Mouse (Mus musculus) cerebellum, adult 11-12 months (tissue): ENCODE data around the gene Pim3.
"Not testable (repeated sequence)": the region's sequence is repeated elsewhere in the genome, so short reads cannot be mapped to it uniquely, and the experiment has no call there.

ENCODE experiments used
- DNase-seq: peaks from one replicate; pipeline ENCODE4 v3.0.0; 2022

The Pim3 gene

GRCm38 (mm10) chr15:88861772-88862622 lies at the start of gene Pim3:
TSS of gene Pim3 (plus strand) at chr15:88862186.
- peak; percentile 99 for DNase-seq

DNA sequence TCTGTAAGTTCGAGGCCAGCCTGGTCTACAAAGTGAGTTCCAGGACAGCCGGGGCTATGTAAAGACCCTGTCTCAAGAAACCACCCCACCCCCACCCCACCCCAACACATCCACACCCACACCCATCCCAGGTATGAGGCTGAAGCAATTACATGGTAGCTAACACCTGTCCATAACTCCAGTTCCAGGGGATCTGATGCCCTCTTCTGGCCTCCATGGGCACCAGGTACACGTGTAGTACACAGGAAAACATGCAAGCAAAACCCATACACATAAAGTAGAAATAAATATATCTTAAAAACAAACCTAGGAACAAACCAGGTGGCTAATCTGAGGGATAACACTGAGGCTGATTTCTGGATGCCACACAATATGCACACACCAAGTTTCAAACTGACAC lies 48.7 kb upstream of the Pim3 start:
- DNase-seq: no peak

DNA sequence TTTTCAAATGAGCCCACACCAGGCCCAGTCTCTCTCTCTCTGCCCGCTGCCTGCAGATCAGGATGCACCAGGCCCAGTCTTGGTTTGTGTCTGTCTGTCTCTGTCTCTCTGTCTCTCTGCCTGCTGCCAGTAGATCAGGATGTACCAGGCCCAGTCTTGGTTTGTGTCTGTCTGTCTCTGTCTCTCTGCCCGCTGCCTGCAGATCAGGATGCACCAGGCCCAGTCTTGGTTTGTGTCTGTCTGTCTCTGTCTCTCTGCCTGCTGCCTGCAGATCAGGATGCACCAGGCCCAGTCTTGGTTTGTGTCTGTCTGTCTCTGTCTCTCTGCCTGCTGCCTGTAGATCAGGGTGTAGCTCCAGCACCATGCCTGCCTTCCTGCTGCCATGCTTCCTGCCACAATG lies 48.1 kb upstream of the Pim3 start:
- DNase-seq: not testable (repeated sequence)

DNA sequence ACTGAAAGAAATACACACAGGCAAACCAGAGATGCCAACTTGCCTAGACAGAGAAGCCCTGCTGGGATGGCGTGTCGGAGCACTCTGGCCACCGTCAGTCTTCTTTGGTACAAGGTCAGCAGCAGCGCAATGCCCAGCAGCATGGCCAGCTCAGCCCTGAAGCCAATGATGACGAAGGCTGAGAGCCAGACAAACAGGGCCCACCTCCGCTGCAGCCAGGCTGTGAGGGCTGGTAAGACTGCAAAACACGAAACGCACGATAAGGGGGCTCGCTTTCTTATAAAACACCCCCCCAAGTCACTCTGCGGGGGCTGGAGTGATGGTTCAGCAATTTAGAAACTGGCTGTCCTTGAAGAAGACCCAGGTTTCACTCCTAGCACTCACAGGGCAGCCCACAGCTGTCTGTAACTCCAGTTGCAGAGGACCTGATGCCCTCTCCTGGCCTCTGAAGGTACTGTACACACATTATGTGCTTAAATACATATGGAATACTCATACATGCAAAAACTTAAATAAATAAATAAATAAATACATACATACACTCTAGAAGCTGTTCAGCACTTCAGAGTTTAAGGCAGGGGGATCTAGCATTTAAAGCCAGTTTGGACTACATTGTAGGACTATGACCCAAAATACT lies 47.5 kb upstream of the Pim3 start:
- DNase-seq: no peak

- no peak for DNase-seq
Observed at GRCm38 (mm10) chr15:88815196-88815700, 46.7 kb upstream of the Pim3 start.

- peak; percentile 100 for DNase-seq
Observed at GRCm38 (mm10) chr15:88819026-88819905, 42.7 kb upstream of the Pim3 start, which contains the start of the genes Alg12 and Creld2. TSS of gene Alg12 (minus strand) at chr15:88819318. TSS of gene Creld2 (plus strand) at chr15:88819646.

GRCm38 (mm10) chr15:88819906-88820303 lies 42.1 kb upstream of the Pim3 start:
- no peak for DNase-seq

GRCm38 (mm10) chr15:88821403-88821802 lies 40.6 kb upstream of the Pim3 start:
- peak; percentile 31 for DNase-seq

GRCm38 (mm10) chr15:88822513-88822912 lies 39.5 kb upstream of the Pim3 start:
- DNase-seq: peak; percentile 29

DNA sequence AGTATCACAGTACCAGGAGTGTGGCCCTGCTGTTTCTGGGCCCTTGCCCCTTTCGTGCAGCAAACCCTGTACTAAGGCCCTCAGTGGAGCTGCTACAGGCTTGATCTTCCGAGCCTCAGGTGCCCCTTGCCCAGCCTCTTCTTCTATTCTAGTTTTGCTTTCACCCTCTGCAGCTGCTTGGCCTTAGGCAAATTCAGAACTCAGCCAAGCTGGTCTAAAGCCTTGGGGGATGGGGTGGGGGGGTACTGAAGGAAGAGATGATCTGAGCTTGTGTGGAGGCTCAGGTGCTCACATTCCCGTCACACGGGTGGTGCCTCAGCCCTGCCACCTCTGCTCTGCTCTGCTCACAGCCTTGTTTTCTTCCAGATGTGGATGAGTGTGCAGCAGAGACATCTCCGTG lies 38.6 kb upstream of the Pim3 start:
- DNase-seq: peak; percentile 14

DNA sequence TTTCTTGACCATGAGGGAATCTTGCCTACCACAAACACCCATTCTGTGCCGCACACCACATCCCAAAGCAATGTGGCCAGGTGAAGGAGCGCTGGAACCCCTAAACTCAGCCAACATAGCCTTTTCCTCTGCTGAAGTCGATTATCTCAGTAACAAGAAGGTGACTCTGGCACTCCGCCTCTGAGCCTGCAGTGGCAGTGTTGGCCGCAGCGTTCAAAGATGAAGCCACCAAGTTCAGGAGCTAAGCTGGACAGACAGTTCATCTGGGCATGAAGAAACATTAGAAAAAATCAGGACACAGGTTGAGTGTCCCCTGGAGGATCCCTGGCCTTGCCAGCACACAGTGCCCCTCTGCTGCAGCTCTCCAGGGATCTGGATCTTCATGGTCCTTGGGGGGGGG lies 34.5 kb upstream of the Pim3 start:
- DNase-seq: no peak

DNA sequence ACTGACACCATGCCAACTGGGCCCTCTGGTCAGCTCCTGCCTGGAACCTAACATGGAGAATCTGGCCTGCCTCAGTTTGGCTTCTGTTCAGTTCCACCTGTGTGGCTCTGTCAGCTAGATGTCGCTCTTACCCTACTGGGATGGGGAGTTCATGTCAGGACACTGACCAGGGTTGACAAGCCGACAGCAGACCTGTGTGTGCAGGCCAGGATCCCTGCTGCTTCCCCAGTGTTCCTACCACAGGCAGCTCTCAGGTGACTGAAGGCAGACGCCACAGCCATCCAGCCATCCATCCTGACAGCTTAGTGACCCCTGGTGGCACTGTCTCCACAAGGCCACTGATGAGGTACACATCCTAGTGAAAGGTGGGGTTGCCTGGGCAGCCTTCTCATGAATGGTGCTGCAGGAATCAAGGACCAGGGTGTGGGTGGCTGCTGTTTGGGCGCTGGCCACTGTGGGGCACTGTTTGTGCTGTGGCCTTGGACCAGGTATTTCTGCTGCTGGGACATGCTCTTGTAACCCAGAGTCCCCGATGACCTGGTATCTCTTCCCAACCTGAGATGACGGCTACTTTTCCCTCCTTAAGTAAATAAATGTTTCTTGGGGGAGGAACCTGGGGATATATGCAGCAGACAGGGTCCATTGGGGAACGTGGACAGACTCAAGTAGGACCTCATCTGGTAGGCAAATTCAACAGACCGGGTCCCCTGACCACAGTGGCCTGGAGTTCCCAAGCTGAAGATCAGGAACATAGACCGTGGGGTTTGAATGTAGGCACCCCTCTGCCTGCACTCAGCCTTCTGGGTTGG lies 33.8 kb upstream of the Pim3 start:
- DNase-seq: peak; percentile 95

DNA sequence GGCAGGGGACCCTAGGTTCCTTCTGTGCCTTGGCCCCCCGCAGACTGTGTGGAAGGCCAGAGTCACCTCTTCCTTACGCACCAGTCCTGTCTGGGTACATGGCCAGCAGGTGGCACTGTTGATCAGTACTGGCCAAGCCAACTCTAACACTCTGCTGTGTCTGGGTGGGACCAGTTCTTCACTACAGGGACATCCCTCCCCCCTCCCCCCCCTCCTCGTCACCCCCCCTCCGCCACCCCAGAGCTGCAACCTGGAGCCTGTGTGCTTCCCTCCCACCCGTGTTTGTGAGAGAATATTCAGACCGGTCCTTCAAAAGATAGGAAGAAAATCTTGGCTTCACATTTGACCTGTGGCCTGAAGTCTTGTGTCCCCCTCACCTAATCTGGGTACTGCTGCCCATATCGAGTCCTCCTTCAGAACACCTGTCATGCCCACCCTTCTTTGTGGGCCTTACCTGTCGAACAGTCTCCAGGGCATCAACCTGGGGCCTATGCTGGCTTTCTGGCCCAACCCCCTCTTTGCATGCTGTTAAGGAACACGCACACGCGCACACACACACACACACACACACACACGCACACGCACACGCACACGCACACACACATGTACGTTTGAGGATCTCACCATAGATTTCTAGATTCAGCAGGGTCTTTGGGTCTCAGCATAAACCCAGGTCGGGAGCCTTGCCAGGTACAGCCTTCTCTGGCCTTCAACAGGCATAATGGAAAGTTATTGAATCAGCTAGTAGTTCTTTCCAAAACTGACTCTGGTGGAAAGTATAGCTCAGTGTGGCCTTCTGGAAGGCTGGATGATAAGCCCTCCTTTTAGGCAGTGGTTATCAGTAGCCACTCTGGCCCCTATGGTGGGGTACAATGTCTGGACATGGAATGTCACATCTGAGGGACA lies 32.9 kb upstream of the Pim3 start:
- DNase-seq: peak; percentile 89

DNA sequence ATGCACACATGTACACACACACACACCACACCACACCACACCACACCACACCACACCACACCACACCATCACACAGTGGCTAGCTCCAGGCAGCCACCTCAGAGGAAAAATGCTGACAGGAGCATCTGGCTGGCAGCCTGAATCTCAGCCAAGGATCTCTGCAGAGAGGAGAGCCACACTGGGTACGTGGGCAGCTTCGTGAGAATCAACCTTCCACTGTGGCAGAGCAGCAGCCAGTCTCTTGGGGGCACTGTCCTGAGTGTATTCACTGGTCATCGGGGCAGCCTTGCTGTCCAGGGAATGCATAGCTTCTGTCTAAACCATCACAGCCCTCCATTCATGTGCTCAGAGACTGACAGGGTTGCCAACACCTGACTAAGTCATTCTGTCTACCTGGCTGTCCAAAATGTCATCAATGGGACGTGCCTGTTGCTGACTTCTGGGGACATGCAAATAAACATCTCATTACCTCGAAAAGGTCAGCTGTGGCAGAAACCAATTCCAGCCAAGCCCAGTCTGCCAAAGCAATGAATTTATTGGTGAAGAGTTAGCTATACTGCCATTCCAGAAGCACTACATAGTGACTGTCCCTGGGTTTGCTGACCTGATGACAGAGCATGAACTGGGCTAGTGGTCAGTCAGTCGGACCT lies 32.1 kb upstream of the Pim3 start:
- peak; percentile 45 for DNase-seq

- DNase-seq: peak; percentile 28
Observed at GRCm38 (mm10) chr15:88830696-88831095, 31.3 kb upstream of the Pim3 start.

GRCm38 (mm10) chr15:88831482-88831881 lies 30.5 kb upstream of the Pim3 start:
- DNase-seq: peak; percentile 37

- DNase-seq: no peak
Observed at GRCm38 (mm10) chr15:88832536-88832935, 29.4 kb upstream of the Pim3 start.

- no peak for DNase-seq
Observed at GRCm38 (mm10) chr15:88836031-88836430, 26.0 kb upstream of the Pim3 start.

DNA sequence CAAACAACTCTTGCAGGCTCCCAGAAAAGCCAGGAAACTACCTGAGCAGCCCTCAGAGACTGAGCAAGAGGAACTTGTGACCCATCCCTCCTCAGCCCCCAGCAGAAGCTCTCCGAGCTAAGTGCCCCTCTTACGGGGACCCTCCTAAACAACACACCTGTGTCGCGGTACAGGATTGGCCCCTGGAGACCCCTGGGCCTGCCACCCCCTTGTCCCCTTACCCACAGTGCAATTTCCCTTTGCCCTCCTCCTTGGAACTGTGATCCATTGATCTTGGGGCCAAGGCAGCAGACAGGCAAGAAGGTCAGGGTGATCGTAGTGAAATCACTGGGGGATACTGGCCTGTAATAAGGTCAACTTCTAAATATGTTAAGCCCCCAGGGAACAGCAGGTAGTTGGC lies 25.4 kb upstream of the Pim3 start:
- no peak for DNase-seq

DNA sequence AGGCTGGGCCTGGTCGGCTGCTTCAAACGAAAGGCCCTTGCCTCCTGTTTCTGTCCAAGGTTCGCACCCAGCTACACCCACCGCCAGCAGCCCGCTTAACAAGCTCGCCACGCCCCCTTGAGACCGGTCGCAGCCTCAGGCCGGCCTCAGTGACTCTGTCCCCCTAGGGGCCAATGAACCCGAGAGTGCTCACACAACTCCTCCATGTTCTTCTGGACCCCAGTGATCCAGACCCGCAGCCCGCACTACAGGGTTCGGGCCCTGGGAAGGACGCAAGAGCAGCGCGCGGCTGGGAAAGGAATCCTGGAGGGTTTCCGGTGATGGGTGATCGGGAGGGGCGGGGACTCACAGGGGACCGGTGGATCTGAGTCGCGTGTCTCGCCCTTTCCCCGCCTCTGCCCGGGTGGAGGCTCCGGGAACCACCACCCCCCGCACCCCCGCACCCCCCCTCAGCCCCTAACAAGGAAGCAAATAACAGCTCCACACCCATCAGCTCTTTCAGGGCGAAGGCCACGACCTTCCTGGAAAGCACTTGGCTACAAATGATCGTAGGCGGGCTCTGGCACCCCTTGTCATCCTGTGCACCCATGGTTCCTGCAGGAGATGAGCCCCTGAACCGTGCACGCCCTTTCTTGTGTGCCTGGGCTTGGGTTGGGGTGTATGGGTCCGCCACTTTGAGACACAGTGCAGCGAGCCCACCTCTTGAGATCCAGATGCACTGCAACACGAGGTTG lies 24.6 kb upstream of the Pim3 start:
- no peak for DNase-seq
